Mouse (Mus musculus) stomach, embryonic 14.5 days (tissue): ENCODE measurements around the gene Mthfd2l. TPM values are rescaled to one million over a fixed set of nuclear protein-coding genes. Genes with fewer than 3 reads are reported as not detected.

Source experiments
- ATAC-seq: fragments of 200-750 bp; cut with Nextera tagmentation; 2 replicates; pipeline ENCODE4 v1.8.0; 2017; ENCODE audit warnings: low read depth, moderate TSS enrichment; ENCODE audit not compliant: insufficient number of reproducible peaks, insufficient read depth, low FRiP score
- H3K27ac ChIP-seq: fragments of 300-500 bp; sonication (generic); 2 replicates; pipeline ENCODE4 v1.5.1; 2014; ENCODE audit warnings: mild to moderate bottlenecking, low read length, moderate library complexity, mixed read lengths
- H3K27me3 ChIP-seq: fragments of 300-500 bp; sonication (generic); 2 replicates; pipeline ENCODE4 v1.6.1; 2014; ENCODE audit warnings: low read length, control low read depth, mixed read lengths; ENCODE audit not compliant: control insufficient read depth, insufficient read depth
- H3K36me3 ChIP-seq: fragments of 300-500 bp; sonication (generic); 2 replicates; pipeline ENCODE4 v1.6.1; 2014; ENCODE audit warnings: mild to moderate bottlenecking, control low read depth, low read length, moderate library complexity, mixed read lengths; ENCODE audit not compliant: control insufficient read depth, insufficient read depth
- H3K4me1 ChIP-seq: fragments of 300-500 bp; sonication (generic); 2 replicates; pipeline ENCODE4 v1.6.1; 2014; ENCODE audit warnings: low read length, control low read depth, mixed read lengths; ENCODE audit not compliant: control insufficient read depth, insufficient read depth
- H3K4me2 ChIP-seq: fragments of 300-500 bp; sonication (generic); replicated peaks from 2 replicates; pipeline ENCODE4 v1.6.1; 2014; ENCODE audit warnings: low read depth, low read length, control low read depth
- H3K4me3 ChIP-seq: fragments of 300-500 bp; sonication (generic); 2 replicates; pipeline ENCODE4 v1.5.1; 2014; ENCODE audit warnings: low read depth, low read length, control low read depth
- H3K9ac ChIP-seq: fragments of 300-500 bp; sonication (generic); replicated peaks from 2 replicates; pipeline ENCODE4 v1.6.1; 2014; ENCODE audit warnings: low read depth, mild to moderate bottlenecking, control low read depth, low read length, moderate library complexity, mixed read lengths
- H3K9me3 ChIP-seq: fragments of 300-500 bp; sonication (generic); 2 replicates; pipeline ENCODE4 v1.6.1; 2016; ENCODE audit warnings: low read depth, low read length, control low read depth; ENCODE audit not compliant: control insufficient read depth
- WGBS: fragments of 180-500 bp; shearing (Covaris S2); extraction: QIAGEN DNeasy Blood & Tissue Kit; methylation state at CpG from one replicate; pipeline ENCODE4 v1.1.7; 2014; 5-methylcytosine and 5-hydroxymethylcytosine counted together
- polyA plus RNA-seq: library from polyadenylated mRNA; unstranded; fragments of >200 nt; fragmentation: Nextera tagmentation; extraction: Ambion mirVana; gene quantifications from 2 replicates; pipeline ENCODE4 v1.2.1, GENCODE M21; 2014

Mthfd2l gene
- polyA plus RNA-seq, 1 experiment from 2014 or later = 58.9 TPM

DNA sequence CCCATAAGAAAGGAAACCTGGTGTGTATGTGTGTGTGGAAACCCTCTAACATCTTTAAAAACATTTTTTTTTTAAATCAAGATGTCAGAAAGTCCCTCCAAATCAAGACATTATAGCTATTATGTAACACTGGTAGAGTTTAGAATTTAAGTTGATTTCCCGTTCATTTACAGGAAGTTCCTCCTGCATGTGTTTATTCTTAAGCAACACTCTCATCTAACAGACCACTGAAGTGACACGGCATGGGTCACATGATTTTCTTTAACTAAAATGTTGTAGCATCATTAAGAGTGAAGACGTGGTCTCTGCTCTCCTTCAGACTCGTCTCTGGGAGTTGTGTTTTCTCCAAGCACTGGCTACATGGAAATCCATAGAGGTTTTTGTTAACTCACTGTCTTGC lies 33.8 kb downstream of the Mthfd2l start:
- WGBS = 76% methylated on average over 4 of the region's 4 CpGs
- no peaks in the 10 kb centered on the region for H3K9me3 ChIP-seq
- no peak overlapping the region for H3K27ac ChIP-seq
- no peaks in the 10 kb centered on the region for H3K27me3 ChIP-seq
- H3K4me3 ChIP-seq = no peak overlapping the region
- no peaks in the 10 kb centered on the region for H3K4me1 ChIP-seq
- H3K36me3 ChIP-seq = no peaks in the 10 kb centered on the region
- H3K9ac ChIP-seq = no peak overlapping the region
- no peak overlapping the region for H3K4me2 ChIP-seq
- ATAC-seq = no peak

- Histone ChIP-seq H3K4me3 (no peak overlapping the region), H3K4me1 (no peaks in the 10 kb centered on the region), H3K4me2 (no peak overlapping the region), H3K9me3 (no peaks in the 10 kb centered on the region), H3K27me3 (no peaks in the 10 kb centered on the region), H3K9ac (no peak overlapping the region), H3K36me3 (no peaks in the 10 kb centered on the region), H3K27ac (no peak overlapping the region)
- ATAC-seq = no peak
- 67% methylated on average over 4 of the region's 4 CpGs for WGBS
Measured at GRCm38 (mm10) chr5:90965386-90965785, 34.5 kb downstream of the Mthfd2l start.

GRCm38 (mm10) chr5:90977244-90977643 lies 46.3 kb downstream of the Mthfd2l start:
- Histone ChIP-seq H3K9me3 (no peaks in the 10 kb centered on the region), H3K4me3 (no peak overlapping the region), H3K27me3 (no peaks in the 10 kb centered on the region), H3K4me1 (no peaks in the 10 kb centered on the region), H3K4me2 (no peak overlapping the region), H3K36me3 (0 out of 2 replicates have a peak, but pooled peaks cover 3% of the 10 kb centered on the region), H3K27ac (no peak overlapping the region), H3K9ac (no peak overlapping the region)
- ATAC-seq = no peak; the same call in 1 of the 2 replicates
- WGBS = 77% methylated on average over 4 of the region's 4 CpGs

GRCm38 (mm10) chr5:90980297-90980696 lies 49.4 kb downstream of the Mthfd2l start:
- no peaks in the 10 kb centered on the region for H3K4me1 ChIP-seq
- no peak overlapping the region for H3K27ac ChIP-seq
- H3K4me3 ChIP-seq = no peak overlapping the region
- no peak for ATAC-seq
- no peaks in the 10 kb centered on the region for H3K27me3 ChIP-seq
- no peak overlapping the region for H3K9ac ChIP-seq
- no peak overlapping the region for H3K4me2 ChIP-seq
- 0 out of 2 replicates have a peak, but pooled peaks cover 3% of the 10 kb centered on the region for H3K36me3 ChIP-seq
- 83% methylated on average over 7 of the region's 7 CpGs for whole genome bisulfite sequencing
- no peaks in the 10 kb centered on the region for H3K9me3 ChIP-seq

- no peak for ATAC-seq
- H3K9ac ChIP-seq = no peak overlapping the region
- 51% methylated on average over 5 of the region's 5 CpGs for WGBS
- no peaks in the 10 kb centered on the region for H3K4me1 ChIP-seq
- H3K36me3 ChIP-seq = no peaks in the 10 kb centered on the region
- H3K9me3 ChIP-seq = no peaks in the 10 kb centered on the region
- no peak overlapping the region for H3K4me3 ChIP-seq
- no peak overlapping the region for H3K27ac ChIP-seq
- no peaks in the 10 kb centered on the region for H3K27me3 ChIP-seq
- no peak overlapping the region for H3K4me2 ChIP-seq
Measured at GRCm38 (mm10) chr5:90987605-90988004, 56.7 kb downstream of the Mthfd2l start.

DNA sequence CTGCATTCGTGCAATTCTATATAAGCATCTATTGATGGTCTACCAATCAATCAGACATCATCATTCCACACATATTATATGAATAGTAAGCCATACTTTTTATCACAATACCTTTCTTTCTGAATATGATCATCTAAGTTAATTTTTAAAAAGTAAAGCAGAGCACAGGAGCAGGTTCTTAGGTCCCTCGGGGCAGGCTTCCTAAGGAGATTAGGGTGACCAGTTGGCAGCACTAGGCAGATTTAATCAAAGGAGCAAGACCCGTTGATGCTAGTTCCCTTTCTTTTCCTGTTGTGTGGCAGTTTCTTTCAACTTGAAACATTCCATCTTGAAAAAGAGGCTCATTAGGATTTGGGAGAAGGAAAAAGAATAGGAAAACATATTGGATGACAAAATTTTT lies 57.2 kb downstream of the Mthfd2l start:
- ATAC-seq = no peak
- H3K4me2 ChIP-seq = no peak overlapping the region
- no peaks in the 10 kb centered on the region for H3K27me3 ChIP-seq
- H3K36me3 ChIP-seq = no peaks in the 10 kb centered on the region
- 84% methylated on average over 3 of the region's 3 CpGs for WGBS
- no peaks in the 10 kb centered on the region for H3K9me3 ChIP-seq
- H3K27ac ChIP-seq = no peak overlapping the region
- H3K4me3 ChIP-seq = no peak overlapping the region
- no peaks in the 10 kb centered on the region for H3K4me1 ChIP-seq
- no peak overlapping the region for H3K9ac ChIP-seq

DNA sequence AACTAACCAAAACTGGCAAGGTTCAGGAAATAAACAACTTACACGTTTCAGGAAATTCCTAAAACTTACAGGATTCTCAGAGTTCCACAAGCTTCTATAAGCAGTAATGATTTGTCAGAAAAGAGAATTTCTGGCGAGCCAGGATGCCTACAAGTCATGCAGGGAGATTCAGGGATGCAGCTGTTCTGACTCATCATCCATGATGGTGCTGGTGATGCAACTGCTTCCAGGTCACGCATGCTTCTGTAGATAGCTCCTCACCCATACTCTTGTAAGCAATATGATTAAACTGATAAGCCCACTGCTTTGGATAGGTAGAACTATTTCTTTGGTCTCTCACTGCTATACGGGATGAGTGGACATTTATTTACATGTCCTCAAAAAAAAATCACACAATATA lies 57.7 kb downstream of the Mthfd2l start:
- WGBS = 89% methylated on average over 4 of the region's 4 CpGs
- no peak overlapping the region for H3K27ac ChIP-seq
- H3K36me3 ChIP-seq = no peaks in the 10 kb centered on the region
- no peak for ATAC-seq
- no peak overlapping the region for H3K9ac ChIP-seq
- H3K4me2 ChIP-seq = no peak overlapping the region
- no peaks in the 10 kb centered on the region for H3K9me3 ChIP-seq
- no peaks in the 10 kb centered on the region for H3K4me1 ChIP-seq
- H3K4me3 ChIP-seq = no peak overlapping the region
- no peaks in the 10 kb centered on the region for H3K27me3 ChIP-seq

DNA sequence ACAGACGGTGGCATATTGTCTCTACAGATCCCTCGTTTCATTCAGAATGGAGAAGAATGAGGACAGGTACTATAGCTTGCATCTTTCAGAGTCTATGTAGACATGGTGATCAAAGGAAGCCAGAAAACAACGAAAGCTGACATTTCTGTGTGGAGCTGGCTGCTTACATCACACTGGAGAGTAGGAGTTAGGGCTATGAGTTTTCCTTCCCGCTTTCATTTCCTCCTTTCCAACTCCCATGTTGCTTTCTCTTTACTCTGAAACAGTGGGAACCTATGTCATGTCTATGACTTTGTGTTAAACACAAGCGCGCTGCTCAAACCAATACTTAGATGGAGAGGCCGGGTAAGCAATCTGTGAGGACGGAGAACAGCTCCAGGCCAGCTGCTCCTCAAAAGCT lies 69.0 kb downstream of the Mthfd2l start:
- no peak for ATAC-seq
- Histone ChIP-seq H3K4me3 (no peak overlapping the region), H3K4me2 (no peak overlapping the region), H3K9ac (no peak overlapping the region), H3K4me1 (no peaks in the 10 kb centered on the region), H3K36me3 (no peaks in the 10 kb centered on the region), H3K9me3 (no peaks in the 10 kb centered on the region), H3K27me3 (no peaks in the 10 kb centered on the region), H3K27ac (no peak overlapping the region)
- WGBS = 93% methylated on average over 8 of the region's 8 CpGs

GRCm38 (mm10) chr5:91015216-91015615 lies 84.3 kb downstream of the Mthfd2l start:
- no peak overlapping the region for H3K9ac ChIP-seq
- H3K4me1 ChIP-seq = no peaks in the 10 kb centered on the region
- ATAC-seq = no peak
- no peaks in the 10 kb centered on the region for H3K36me3 ChIP-seq
- H3K27ac ChIP-seq = no peak overlapping the region
- no peak overlapping the region for H3K4me3 ChIP-seq
- no peaks in the 10 kb centered on the region for H3K27me3 ChIP-seq
- no peak overlapping the region for H3K4me2 ChIP-seq
- WGBS = 80% methylated on average over 10 of the region's 10 CpGs
- no peaks in the 10 kb centered on the region for H3K9me3 ChIP-seq
